Mouse (Mus musculus): ENCODE data around the gene Itgb1bp1.

Itgb1bp1 gene

DNA sequence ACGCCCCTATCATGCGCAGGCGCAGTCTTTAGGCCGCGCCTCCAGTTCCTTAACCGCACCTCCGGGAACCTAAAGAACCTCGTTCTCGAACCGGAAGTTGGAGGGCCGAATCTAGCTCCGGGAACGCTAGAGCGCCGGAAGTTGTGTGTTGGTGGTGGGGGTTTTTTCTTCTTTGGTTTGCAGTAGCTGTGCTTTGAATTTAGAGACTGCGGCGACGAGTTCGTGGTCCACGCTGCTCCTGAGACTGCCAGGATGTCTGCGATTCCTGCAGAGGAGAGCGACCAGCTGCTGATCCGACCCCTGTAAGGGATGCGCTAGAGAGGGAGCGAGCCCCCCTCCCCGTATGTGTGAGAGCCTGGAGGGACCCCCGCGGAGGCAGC is at the start of gene Itgb1bp1:
Gene Itgb1bp1 (minus strand): TSS at position 42 of the 380 bp plus-strand sequence.
- DNase-seq (ENCODE audit: low spot score), result peak; percentile 97

DNA sequence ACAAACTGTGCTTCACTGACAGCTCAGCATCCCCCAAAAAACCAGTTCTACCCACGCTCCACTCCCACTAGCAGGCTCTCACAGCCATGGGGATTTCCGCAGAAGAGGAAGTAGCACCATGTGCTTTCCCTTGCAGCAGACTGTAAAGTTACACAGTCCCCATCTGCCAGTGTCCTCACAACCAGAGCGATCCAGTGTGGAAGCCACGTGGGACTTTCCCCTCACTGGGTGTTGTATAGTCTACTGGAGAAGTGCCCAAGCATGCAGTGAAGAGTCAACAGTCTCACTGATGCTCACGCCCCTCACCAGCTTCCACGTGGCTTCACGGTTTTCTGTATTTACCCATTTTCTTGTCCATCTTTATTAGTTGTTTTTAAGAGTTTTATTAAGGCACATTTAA is 49.8 kb upstream of the Itgb1bp1 start:
- peak; percentile 53 for DNase-seq (ENCODE audit: low spot score)

DNA sequence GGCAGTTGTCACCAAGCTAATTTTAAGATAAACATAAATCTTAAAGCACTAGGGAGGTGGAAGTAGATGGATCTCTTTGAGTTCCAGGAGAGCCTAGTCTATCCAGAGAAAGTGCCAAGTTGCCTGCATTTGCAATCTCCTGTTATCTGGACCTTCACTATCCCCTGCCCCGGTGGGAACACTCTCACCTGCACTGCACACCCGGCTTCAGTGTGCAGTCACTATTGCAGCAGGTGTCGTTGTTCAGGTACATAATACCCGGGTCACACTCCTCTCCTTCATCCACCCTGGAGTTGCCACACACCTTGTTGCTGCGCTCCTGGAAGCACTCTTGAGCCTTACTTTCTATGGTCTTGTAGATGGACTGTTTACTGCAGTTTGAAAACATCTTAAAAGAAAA is 47.7 kb upstream of the Itgb1bp1 start:
- no peak for DNase-seq (ENCODE audit: low spot score)

DNA sequence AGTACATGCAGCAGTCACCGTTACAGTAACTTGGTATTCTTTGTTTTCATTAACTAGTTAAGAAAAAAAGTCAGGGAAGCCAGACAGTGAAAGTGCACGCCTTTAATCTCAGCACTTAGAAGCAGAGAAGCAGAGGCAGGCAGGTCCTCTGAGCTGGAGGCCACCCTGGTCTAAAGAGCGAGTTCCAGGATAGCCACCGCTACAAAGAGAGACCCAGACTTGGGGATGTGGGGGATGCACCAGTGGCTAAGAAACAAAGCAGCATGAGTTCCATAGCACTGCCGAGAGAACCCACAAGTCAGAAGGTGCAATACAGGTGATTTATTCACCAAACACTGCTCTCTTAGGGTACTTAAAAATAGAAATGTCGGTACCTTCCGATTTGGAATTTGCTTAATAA is 46.9 kb upstream of the Itgb1bp1 start:
- DNase-seq (ENCODE audit: low spot score), result no peak

DNA sequence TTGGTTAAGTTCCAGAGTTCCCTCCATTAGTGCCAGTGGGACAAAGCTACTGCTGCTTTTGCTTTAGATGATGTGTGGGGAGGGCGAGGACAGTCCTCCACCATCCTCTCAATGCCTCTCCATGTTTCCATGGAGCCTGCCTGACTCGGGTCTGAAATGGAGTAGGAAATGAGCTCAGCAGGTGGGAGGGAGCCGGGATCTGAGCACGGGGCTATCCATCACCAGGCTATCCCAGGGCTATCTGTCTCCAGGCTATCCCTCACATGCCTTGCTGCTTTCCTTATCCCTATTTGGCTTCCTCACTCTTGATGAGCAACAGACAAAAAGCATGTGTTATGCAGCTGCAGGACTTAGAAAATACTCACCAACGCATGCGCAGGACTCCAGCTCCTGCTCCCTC is 45.6 kb upstream of the Itgb1bp1 start:
- no peak for DNase-seq (ENCODE audit: low spot score)

DNA sequence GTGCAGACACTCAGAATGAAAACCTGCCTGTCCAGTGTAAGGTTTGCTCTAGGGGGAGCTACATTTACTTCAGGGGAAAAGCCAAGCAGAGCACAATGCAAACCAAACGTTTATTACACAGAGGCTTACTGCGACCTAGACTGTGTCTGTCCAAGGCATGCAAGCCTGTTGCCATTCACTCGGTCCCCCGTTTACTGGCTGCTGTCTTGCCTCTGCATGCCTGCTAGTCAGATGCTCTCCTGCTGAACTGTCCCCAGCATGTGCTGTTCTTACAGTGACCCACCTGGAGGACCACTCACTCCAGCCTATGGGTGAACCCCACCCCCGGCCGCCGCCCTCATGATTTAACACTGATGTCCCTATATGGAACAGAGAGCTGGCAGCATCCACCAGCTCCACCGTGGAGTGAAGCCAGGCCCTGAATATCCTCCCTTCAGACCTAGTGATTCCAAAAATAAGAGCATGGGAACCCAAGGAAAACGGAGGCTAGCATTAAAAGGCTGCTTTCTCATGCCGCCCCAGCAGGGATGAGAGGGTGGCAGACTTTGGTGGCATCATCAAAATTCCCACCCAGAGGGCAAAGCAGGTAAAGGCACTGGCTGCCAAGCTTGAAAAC is 45.0 kb upstream of the Itgb1bp1 start:
- no peak for DNase-seq (ENCODE audit: low spot score)

DNA sequence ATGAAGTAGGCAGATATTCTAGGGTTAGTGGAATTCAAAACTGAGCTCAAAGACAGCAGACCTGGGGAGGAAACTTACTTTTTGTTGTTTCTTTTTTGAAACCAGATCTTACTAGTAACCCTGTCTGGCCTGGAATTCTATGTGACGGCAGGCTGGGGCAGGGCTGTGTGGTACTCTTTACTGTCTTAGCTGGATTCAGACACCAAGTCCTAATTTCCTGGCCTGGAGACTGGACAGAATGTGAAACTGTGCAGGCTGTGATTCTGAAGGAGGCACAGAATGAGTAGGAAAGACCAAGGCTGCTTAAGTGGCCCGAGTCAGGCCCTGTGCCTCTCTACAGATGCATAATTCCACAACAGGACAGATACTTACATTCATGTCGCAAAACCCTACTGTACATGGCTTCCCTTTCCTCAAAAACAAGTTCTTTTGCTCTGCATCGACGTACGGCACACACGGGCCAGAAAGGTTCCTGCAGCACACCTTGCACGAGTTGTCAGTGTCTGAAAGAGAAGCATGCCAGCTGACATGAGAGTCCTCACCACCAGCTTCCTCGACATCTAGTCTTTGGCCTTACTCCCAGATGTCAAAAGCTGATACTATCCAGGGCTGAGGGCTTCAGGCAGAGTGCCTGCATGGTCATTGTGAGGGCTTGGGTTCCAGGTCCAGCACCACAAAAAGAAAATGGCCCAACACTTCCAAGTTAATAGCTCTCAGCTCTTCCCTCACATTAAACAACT is 43.7 kb upstream of the Itgb1bp1 start:
- DNase-seq (ENCODE audit: low spot score), result no peak

DNA sequence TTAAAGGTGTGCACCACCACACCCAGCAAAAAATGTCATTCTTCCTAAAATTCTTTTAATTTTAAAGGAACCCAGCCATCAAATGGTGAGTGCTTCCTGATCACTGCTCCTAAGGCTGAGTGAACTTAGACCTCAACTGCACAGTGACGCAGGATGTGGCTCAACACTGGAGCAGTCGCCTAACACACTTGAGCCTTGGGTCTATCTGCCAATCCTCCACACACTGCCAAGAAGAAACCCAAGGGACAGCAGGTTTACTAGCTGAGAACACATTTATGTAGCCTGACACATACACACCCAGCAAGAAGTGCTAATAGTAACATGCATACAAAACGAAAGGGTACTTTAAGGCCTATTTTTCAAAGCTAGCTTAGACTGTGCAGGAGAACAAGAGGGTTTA is 40.2 kb upstream of the Itgb1bp1 start:
- no peak for DNase-seq (ENCODE audit: low spot score)

DNA sequence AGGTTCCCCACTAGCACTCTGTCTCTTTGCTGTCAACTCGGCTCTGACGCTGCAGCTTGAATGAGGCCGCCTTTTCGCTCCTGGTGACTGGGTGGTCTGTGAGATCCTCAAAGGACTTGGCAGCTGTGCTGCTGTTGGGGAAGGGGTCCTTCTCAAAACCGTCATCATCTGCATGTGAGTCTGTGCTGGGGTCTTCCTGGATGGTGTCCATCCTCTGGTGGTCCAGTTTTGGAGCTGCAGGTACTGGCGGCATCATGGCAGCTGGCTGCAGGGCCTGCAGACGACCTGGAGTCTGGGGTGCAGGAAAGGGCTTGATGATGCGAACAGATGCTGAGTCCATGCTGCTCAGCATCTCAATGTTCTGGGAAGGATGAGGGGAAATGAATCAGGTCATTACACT is 39.2 kb upstream of the Itgb1bp1 start:
- no peak for DNase-seq (ENCODE audit: low spot score)

DNA sequence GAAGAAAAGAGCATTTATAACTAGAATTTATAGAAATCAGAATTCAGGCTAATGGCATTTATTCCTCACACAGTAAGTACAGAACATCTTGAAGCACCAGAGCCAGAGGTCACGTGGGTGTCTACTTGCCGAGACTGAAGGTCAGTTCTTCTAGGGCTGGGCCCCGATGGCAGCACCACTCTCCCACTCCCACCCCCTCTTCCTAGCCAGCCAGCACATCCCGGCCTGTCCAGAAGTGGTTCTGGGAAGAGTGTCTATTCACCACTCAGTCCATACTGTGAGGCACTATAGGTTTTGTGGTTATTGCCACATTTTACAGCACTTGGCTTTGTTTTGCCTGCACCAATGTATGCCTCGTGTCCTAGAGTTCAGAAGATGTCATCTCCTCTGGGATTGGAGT is 38.0 kb upstream of the Itgb1bp1 start:
- no peak for DNase-seq (ENCODE audit: low spot score)

DNA sequence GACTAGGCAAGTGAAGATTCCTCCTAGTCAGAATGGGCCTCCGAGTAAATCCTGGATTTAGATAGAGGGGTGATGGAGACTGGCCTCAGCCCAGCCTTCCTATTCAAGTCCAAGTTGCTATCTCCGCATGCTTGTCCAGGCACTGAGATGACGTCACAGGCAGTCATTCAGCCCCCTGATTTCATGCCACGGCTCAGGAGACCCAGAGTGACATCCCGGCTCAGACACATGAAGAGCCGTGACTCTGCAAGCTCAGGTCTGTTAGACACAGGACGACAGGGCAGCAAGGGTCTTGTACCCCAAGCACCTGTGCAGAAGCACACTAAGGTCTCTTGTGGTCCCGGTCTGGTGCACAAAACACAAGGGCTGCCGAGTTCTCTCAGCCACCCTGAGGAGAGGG is 36.8 kb upstream of the Itgb1bp1 start:
- DNase-seq (ENCODE audit: low spot score), result no peak

DNA sequence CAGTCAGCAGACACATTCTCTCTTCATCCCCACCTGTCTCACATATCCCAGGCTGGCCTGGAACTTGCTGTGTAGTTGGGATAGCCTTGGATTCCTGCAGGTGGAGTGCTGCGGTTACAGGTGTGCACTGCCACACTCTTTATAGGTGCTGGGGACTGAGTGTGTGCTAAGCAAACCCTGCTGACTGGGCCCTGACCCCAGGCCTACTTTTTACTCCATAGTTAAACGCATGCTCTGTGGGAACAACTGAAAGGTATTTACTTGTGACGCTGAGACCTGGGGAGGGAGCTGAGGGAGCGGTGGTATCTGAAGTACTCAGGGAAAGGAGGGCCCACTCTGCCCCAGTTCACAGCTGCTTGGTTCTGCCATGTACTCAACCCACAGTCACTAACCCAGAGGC is 36.2 kb upstream of the Itgb1bp1 start:
- no peak for DNase-seq (ENCODE audit: low spot score)

DNA sequence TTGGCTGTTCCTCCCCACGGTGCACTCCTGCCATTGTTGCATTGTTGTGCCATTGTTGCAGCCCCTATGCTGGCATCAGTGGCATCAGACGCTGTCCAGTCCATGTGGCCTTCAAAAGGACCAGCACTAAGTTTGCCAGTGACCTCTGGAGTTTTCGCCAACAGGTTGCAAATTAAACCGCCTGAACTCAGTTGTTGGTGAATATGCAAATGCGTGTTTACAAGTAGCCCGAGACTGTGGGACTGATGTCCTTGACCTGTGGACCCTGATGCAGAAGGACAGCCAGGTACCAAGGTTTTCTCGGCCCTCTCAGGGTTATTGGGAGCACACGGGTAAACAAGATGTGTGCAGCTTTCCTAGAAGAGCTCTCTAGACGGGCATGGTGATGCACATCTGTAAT is 35.1 kb upstream of the Itgb1bp1 start:
- DNase-seq (ENCODE audit: low spot score), result no peak

DNA sequence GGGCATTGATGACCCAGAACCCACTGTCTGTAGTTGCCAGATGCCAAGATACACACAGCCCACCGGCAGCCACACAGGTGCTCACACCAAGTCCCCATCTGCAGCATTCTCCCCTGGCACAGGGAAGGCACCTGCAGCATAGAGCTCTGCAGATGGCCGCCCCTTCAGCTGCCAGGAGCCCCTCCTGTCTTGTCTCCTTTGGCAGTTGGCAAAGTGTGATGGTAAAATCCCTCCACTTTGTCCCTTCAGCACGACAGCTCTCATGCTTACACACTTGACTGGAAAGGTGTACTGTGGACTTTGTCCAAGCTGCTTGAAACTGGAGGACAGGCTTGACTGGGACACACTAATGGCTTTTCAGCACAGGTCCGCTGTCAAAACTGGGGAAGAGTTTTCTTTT is 34.2 kb upstream of the Itgb1bp1 start:
- DNase-seq (ENCODE audit: low spot score), result no peak

DNA sequence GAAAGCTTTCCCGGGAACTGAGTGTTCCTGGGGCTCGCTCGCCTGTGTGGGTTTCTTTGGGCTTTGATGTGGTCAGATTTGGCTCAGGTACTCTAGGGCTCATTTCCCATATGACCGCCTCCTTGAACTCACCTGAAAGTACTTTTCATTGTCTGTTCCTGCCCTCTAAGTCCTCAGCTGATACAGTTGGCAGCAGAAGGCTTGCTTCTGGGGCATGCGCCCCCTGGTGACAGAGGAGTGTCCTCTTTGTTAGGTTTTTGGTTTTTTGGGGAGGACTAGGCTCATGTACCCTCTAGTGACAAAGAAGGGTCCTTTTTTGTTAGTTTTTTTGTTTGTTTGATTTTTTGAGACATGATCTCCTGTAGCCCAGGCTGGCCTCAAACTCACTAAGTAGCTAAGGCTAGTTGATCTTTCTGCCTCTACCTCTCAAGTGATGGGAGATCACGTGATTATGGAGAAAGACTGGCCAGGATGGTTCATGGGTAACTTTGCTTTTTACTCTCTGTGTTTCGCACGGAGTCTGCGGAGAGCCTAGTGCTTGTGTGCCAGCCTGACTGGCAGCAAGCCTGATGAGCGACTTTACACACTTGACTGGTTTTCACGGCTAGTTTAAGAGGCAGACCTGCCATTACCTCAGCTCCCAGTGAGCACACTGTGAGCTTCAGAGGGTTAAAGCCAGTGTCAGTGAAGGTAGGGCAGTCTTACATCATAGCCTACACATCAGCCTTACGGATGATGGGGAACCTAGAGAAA is 32.2 kb upstream of the Itgb1bp1 start:
- peak; percentile 77 for DNase-seq (ENCODE audit: low spot score)

DNA sequence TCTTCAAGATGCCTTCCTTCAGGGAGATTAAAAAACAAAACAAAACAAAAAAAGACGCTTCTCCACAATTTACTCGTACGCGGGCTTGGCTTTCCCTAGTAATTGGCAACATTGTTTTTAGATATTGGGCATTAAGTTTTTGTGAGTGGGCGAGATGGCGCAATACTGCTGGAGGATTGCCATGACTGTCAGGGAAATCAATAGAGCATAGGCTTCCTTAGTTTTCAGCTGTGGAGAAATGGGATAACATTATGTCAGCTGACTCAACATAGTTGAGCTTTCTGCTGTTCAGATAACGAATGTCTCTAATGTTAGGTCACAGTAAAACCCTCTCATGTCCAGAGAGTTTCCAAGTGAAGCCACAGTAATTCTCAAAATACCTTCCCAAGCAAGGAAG is 30.8 kb upstream of the Itgb1bp1 start:
- no peak for DNase-seq (ENCODE audit: low spot score)

DNA sequence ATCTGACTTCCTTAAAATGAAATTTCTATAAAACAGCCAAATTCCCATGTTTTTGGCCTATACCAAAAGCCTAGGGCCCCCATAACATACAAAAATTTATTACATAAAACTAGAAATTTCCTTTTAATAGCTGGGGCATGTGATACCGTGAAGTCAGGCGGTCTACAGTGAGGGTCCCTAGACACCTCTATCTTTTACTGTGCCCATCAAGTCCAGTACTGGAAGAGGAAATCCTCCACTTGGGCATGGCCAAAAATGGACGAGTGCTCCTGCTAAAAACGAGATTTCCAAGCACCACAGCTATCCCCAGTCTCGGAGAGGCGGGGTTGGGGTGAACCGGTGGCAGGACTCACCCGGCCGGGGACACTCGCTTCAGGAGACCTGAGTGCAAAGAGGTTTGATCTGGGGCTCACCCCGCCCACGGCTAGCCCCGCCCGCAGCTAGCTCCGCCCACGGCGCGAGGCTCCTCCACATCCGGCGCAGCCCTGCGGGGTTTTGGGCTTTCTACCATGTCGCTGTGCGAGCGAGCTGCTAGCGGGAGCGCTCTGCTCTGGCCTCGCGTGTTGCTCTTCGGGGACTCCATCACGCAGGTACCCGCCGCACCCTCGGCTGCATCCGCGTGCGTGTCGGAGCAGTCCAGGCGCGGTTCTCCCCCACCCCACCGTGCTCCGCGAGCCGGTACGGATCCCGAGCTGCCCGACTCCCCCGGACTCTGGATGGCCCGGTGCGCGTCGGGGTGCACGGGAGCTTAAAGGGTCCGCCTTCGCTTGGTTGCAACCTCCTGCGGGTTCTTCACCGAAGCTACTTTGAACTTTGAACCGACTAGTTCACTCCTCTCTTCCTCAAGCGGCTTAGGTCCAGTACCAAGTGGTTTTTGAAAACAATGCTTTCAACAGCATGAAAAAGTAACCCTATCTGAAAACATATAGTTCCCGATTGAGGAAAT is 30.1 kb upstream of the Itgb1bp1 start, which contains the start of gene Iah1:
Gene Iah1 (plus strand): TSS at position 467 of the 946 bp plus-strand sequence.
- DNase-seq (ENCODE audit: low spot score), result peak; percentile 88

DNA sequence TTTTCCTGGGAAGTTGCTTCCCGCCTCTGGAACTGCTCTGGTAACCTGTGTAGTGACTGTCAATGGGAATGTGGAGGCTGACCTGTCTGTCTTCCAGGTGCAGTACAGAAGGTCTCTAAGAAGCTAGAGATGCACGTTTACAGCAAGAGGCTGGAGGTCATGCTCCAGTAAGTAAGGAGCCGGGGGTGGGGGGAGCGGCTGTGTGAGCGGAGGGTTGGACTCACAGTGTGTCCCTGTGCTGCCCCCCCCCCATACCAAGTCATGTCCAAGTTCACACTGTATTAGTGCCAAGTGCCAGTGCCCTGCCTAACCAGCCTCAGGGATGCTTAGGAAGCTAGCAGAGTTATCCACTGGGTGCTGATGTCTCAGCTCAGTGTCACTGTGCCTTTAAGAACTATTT is 26.1 kb upstream of the Itgb1bp1 start:
- DNase-seq (ENCODE audit: low spot score), result no peak

DNA sequence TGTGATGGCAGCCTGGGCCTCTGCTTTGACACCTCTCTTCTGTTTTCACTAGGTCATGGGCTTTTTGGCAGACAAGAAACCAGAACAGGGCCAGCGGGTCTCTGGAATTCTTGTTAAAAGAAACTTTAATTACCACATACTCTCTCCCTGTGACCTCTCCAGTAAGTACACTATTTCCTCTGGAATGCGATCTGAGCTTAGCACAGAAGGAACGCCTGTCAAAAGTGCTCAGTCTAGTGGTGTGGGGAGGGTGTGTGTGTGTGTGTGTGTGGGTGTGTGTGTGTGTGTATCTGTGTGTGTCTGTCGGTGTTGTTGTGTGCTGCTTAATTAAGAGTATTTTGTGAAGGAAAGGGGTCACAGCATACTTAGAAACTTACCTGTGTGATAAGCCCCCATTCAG is 20.6 kb upstream of the Itgb1bp1 start:
- DNase-seq (ENCODE audit: low spot score), result no peak

DNA sequence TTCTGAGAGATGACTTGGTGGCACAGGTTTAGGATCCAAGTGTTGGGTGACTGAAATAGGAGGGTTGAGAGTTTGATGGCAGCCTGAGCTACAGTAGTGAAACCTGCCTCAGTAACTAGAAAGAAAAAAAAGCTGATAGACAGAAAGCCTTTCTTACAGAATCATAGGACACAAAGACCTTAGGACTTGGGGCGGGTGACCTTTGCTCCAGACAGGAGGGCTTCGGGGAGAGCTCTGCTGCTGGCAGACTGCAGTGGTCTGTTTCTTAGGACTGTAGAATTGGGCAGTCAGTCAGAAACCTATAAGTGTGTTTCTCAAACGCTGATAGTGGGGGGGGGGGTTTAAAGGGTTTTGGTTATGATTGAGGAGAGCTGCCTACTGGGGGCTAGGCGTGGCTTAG is 19.7 kb upstream of the Itgb1bp1 start:
- no peak for DNase-seq (ENCODE audit: low spot score)

DNA sequence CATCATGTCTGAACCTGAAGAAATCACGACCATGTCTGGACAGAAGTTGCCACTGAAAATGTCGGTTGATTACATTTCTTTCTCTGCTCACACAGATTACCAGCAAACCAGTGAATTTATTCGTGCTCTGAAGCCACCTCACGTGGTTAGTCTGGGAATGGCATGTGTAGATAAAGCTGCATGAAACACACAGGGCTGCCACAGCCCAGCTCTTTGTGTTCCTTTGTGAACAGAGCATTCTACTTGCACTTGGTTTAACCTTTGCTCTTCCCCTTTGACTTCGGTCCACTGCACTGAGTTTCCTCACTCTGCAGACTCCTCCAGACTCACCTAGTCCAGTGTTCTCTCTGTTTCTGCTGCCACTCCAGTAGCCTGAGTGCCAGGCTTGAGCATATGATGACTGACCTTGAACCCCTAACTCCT is 16.3 kb upstream of the Itgb1bp1 start:
- DNase-seq (ENCODE audit: low spot score), result no peak

DNA sequence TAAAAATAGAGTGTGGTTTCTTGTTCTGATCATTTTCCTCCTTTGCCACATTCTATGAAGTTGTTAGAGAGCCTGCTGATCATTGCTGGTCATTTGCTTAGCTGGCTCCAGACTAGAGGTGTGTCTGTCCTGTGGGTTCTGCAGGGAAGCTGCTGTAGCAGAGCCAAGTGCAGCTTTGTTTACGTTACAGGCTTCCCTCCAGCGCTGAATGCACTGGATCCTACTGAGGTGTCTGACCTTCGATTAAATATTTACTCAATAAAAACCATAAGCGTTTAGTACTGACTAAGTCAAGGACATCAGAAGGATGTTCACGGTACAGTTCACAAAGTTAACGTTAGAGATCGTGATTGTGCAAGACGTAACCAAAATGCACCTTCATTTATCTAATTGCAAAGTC is 15.8 kb upstream of the Itgb1bp1 start:
- no peak for DNase-seq (ENCODE audit: low spot score)
